Mouse (Mus musculus) limb, embryonic 14.5 days (tissue): ENCODE measurements around the gene Sidt1. TPM values are rescaled to one million over a fixed set of nuclear protein-coding genes. Genes with fewer than 3 reads are reported as not detected.

Experiments used
- ATAC-seq: fragments of 200-750 bp; cut with Nextera tagmentation; 2 replicates; pipeline ENCODE4 v1.8.0; 2017; ENCODE audit warnings: low read depth, moderate number of reproducible peaks, moderate TSS enrichment; ENCODE audit not compliant: low FRiP score
- DNase-seq: peaks from one replicate; pipeline ENCODE4 v3.0.0-alpha.2; 2015; ENCODE audit warnings: low spot score
- H3K27ac ChIP-seq: fragments of 300-500 bp; sonication (generic); replicated peaks from 2 replicates; pipeline ENCODE4 v1.5.1; 2014; ENCODE audit warnings: low read depth, mild to moderate bottlenecking, low read length, moderate library complexity, mixed read lengths
- H3K27me3 ChIP-seq: fragments of 300-500 bp; sonication (generic); 2 replicates; pipeline ENCODE4 v1.6.1; 2014; ENCODE audit warnings: low read length, mixed read lengths; ENCODE audit not compliant: control insufficient read depth, insufficient read depth
- H3K36me3 ChIP-seq: fragments of 300-500 bp; sonication (generic); 2 replicates; pipeline ENCODE4 v1.6.1; 2014; ENCODE audit warnings: mild to moderate bottlenecking, low read length, moderate library complexity, mixed read lengths; ENCODE audit not compliant: control insufficient read depth, insufficient read depth
- H3K4me1 ChIP-seq: fragments of 300-500 bp; sonication (generic); 2 replicates; pipeline ENCODE4 v1.6.1; 2014; ENCODE audit warnings: antibody characterized with exemption, low read length, mixed read lengths; ENCODE audit not compliant: control insufficient read depth, insufficient read depth
- H3K4me2 ChIP-seq: fragments of 300-500 bp; sonication (generic); replicated peaks from 2 replicates; pipeline ENCODE4 v1.6.1; 2014; ENCODE audit warnings: low read depth, mild to moderate bottlenecking, low read length, moderate library complexity; ENCODE audit not compliant: severe bottlenecking
- H3K4me3 ChIP-seq: fragments of 300-500 bp; sonication (generic); replicated peaks from 2 replicates; pipeline ENCODE4 v1.5.1; 2014; ENCODE audit warnings: low read length
- H3K9ac ChIP-seq: fragments of 300-500 bp; sonication (generic); 2 replicates; pipeline ENCODE4 v1.6.1; 2014; ENCODE audit warnings: mild to moderate bottlenecking, low read depth, low read length, moderate library complexity; ENCODE audit not compliant: severe bottlenecking
- H3K9me3 ChIP-seq: fragments of 300-500 bp; sonication (generic); 2 replicates; pipeline ENCODE4 v1.6.1; 2016; ENCODE audit warnings: low read length; ENCODE audit not compliant: control insufficient read depth
- POLR2A ChIP-seq: fragments of 200-500 bp; IDR thresholded peaks from 2 replicates; pipeline ENCODE4 v1.8.0; 2012; ENCODE audit warnings: inconsistent platforms, mild to moderate bottlenecking, moderate library complexity, borderline replicate concordance; ENCODE audit not compliant: insufficient read depth, insufficient read length; ENCODE audit errors: extremely low read depth
- WGBS: fragments of 180-500 bp; shearing (Covaris S2); extraction: QIAGEN DNeasy Blood & Tissue Kit; methylation state at CpG from one replicate; pipeline ENCODE4 v1.1.7; 2014; 5-methylcytosine and 5-hydroxymethylcytosine counted together
- polyA plus RNA-seq, 2 experiments: library from polyadenylated mRNA; depleted of rRNA in 1 of 2; stranded (reverse) in 1 of 2; unstranded in 1 of 2; fragments of >200 nt; fragmentation: Nextera tagmentation in 1 of 2; extraction: Ambion mirVana in 1 of 2; gene quantifications; 2 replicates each; pipeline versions ENCODE4 v1.2.1 to v1.2.3; 2012 to 2014

Gene Sidt1
- polyA plus RNA-seq, 2 experiments, result 0.40 to 0.79 TPM

DNA sequence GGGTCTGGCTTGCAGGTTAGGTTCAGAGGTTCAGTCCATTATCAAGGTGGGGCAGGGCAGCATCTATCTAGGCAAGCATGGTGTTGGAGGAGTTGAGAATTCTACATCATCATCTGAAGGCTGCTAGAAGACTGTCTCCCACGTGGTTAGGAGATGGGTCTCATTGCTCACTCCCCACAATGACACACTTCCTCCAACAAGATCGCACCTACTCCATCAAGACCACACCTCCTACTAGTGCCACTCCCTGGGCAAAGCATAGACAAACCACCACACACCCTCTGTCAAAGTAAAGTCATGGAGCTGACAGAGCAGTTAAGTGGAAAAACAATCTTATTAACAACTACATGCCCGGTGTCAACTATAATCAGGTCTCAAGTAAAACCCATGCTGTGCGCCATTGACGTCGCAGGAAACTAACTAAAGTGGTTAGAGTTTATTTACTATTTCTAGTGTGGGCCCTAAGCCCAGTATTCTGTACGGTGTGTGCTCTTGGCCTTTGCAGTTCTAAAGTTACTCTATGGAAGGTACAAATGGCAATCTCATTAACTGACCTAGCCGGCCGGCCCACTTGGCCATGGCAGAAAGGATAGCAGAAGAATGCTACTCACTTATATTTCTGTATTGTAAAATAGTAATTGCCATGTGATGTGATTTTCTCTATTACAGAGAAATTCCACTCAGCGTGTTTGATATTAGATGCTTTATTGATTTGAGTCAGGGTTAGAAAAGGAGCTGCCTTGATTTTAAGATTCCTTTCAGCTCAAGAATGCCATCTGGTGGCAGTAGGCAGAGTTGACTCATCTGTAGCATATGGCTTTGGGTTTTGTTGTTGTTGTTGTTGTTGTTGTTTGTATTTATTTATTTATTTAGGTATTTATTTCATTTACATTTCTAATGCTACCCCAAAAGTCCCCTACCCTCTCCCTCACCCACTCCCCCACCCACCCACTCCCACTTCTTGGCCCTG is 29.2 kb upstream of the Sidt1 start:
- Histone ChIP-seq H3K9ac (no peak overlapping the region), H3K4me2 (no peak overlapping the region), H3K4me1 (no peaks in the 10 kb centered on the region), H3K9me3 (no peaks in the 10 kb centered on the region), H3K27me3 (no peaks in the 10 kb centered on the region), H3K27ac (no peak overlapping the region), H3K4me3 (no peak overlapping the region), H3K36me3 (peaks cover 21% of the 10 kb centered on the region)
- WGBS, result 85% methylated on average over 10 of the region's 10 CpGs
- no peak for ATAC-seq
- peak; percentile 23 for DNase-seq
- TF ChIP-seq POLR2A, result no peak

DNA sequence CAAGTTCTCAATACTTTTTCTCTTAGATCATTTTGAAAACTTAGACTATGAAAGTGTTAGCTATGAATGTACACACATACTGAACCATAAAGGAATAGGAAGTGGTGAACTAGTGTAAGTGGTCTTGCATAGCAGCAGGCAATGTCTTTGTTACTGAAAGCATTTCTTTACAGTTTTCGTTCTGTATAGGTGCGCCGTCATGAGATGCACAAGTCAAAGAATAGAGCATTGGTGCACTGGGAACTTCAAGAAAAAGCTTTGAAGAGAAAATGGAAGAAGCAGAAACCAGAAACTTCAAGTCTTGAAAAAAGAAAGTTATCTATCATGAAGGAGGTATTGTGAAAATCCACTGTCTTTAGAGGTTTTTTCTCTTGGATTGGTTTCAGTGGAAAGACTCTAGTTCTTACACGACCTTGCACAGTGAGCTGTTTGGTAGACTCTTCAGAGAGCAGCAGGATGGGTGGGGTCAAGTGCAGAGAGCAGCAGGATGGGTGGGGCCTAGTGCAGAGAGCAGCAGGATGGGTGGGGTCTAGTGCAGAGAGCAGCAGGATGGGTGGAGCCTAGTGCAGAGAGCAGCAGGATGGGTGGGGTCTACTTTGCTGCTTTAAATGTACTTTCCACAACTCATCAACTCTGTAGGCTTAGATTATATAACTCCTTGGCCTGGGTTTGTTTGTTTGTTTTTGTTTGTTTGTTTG is 24.7 kb upstream of the Sidt1 start:
- Histone ChIP-seq H3K9me3 (no peaks in the 10 kb centered on the region), H3K27ac (no peak overlapping the region), H3K4me2 (no peak overlapping the region), H3K36me3 (peaks cover 12% of the 10 kb centered on the region), H3K9ac (no peak overlapping the region), H3K4me1 (no peaks in the 10 kb centered on the region), H3K27me3 (no peaks in the 10 kb centered on the region), H3K4me3 (no peak overlapping the region)
- no peak for TF ChIP-seq POLR2A
- DNase-seq (peak; percentile 34), ATAC-seq (no peak)
- WGBS, result 72% methylated on average over 4 of the region's 4 CpGs

GRCm38 (mm10) chr16:44356291-44356690 is 23.3 kb upstream of the Sidt1 start:
- 0 out of 2 replicates have a peak, but pooled peaks cover 8% of the 10 kb centered on the region for H3K36me3 ChIP-seq
- WGBS, result 66% methylated on average over 7 of the region's 7 CpGs
- no peaks in the 10 kb centered on the region for H3K27me3 ChIP-seq
- H3K4me2 ChIP-seq, result no peak overlapping the region
- H3K4me3 ChIP-seq, result no peak overlapping the region
- no peaks in the 10 kb centered on the region for H3K4me1 ChIP-seq
- H3K9ac ChIP-seq, result no peak overlapping the region
- DNase-seq, result no peak
- ATAC-seq, result no peak
- no peaks in the 10 kb centered on the region for H3K9me3 ChIP-seq
- no peak for TF ChIP-seq POLR2A
- H3K27ac ChIP-seq, result no peak overlapping the region

DNA sequence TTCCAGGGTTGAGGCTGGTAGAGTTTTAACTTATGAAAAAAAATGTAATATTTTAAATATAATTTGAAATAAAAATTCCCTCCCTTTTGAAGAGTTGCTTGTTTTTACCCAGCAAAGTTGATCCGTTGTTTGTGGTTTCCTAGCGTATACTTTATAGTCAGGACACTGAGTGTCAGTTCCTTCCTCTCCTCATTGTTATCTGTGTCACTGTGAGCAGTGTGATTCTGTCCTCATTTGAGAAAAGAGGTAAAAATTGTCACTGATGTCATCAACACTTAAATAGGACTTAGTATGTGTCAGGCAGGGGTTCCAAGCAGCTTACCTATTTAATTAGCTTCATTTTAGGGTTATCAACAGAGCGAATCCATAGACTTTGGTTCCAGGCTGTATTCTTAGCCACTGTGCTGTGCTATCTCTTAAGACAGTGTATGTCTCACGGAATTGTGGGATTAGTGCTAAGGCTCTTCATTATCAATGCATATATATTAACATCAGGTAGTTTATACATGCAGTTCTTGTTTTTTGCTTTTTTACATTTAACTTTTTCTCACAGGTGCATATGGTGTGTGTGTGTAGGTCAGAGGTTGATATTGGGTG is 16.9 kb upstream of the Sidt1 start:
- DNase-seq (no peak), ATAC-seq (no peak)
- H3K4me2 ChIP-seq, result no peak overlapping the region
- no peak overlapping the region for H3K4me3 ChIP-seq
- H3K27ac ChIP-seq, result no peak overlapping the region
- H3K36me3 ChIP-seq, result no peaks in the 10 kb centered on the region
- H3K27me3 ChIP-seq, result no peaks in the 10 kb centered on the region
- H3K9me3 ChIP-seq, result no peaks in the 10 kb centered on the region
- 72% methylated on average over 4 of the region's 4 CpGs for WGBS
- no peak for TF ChIP-seq POLR2A
- H3K4me1 ChIP-seq, result peaks cover 8% of the 10 kb centered on the region; the same call in 1 of the 2 replicates
- no peak overlapping the region for H3K9ac ChIP-seq
